Mouse (Mus musculus): ENCODE results near the gene 6030445D17Rik. TPM values are rescaled to one million over a fixed set of nuclear protein-coding genes. Genes with fewer than 3 reads are reported as not detected.

6030445D17Rik gene
- total RNA-seq, 1 experiment from 2014 or later: not detected

- ATAC-seq (replicated peaks; ENCODE audit: low read depth, poor library complexity, severe bottlenecking): no peak
Observed at GRCm38 (mm10) chr4:136456516-136457218, 5.4 kb upstream of the 6030445D17Rik start.

DNA sequence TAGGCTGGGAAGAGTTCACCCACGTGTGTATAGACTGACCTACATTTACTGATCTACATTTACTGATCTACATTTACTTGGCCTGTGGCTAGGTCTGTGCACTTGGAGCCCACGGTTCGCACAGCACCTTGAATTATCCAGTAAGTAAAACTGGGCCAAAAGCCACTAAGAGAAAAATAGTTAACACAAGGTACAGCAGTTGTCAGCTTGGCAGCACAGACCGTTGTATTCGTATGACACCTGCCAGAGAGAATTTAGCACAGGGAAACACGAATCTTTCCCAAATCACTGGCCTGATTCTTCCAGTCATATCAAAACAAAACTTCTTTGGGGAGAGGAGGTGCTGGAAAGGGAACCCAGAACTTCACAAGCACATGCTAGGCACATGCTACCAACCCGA, 3.8 kb upstream of the 6030445D17Rik start:
- ATAC-seq (replicated peaks; ENCODE audit: low read depth, poor library complexity, severe bottlenecking): no peak

DNA sequence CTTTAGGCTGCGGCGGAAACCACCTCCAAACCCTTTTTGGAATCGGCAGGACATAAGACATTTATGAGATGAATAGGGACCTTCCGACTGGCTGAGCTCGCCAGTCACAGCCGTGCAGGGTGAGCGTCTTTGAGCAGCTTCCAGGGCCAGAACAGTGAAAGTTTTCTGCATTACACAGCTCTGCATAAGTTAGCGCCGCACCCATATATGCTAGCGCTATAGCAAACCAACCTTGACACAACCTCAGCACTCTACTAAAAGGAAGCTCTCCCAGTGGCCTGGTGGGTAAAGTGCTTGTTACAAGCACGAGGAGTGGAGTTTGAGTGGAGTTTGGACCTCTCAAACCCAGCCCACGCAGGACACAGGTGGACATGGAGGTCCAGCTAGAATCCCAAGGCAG, 2.8 kb upstream of the 6030445D17Rik start:
- ATAC-seq (replicated peaks; ENCODE audit: low read depth, poor library complexity, severe bottlenecking): no peak

- no peak for ATAC-seq (replicated peaks; ENCODE audit: low read depth, poor library complexity, severe bottlenecking)
Observed at GRCm38 (mm10) chr4:136461206-136461605, 844 bp upstream of the 6030445D17Rik start.

GRCm38 (mm10) chr4:136461761-136462085, 327 bp upstream of the 6030445D17Rik start:
- no peak for ATAC-seq (replicated peaks; ENCODE audit: low read depth, poor library complexity, severe bottlenecking)

- ATAC-seq (replicated peaks; ENCODE audit: low read depth, poor library complexity, severe bottlenecking): peak; percentile 62
Observed at GRCm38 (mm10) chr4:136462839-136463178, 759 bp downstream of the 6030445D17Rik start.

DNA sequence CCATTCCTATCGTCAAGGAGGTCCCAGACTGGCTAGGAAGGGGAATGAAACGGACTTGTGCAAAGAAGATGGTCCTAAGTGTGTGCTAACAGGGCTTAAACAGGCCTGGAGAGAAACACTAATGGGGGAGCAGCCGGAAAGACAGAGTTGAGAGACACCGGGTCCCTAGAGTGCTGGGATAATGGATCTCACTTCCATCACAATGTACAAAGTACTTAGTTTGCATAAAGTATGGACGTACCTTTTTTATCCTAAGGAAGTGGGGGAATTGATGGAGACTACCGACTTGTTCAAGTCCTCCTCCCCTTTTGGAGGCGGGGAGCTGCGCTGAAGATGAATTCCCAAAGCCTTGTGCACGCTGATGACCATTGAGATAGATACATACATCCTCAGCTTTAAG, 1.4 kb downstream of the 6030445D17Rik start:
- ATAC-seq (replicated peaks; ENCODE audit: low read depth, poor library complexity, severe bottlenecking): no peak

DNA sequence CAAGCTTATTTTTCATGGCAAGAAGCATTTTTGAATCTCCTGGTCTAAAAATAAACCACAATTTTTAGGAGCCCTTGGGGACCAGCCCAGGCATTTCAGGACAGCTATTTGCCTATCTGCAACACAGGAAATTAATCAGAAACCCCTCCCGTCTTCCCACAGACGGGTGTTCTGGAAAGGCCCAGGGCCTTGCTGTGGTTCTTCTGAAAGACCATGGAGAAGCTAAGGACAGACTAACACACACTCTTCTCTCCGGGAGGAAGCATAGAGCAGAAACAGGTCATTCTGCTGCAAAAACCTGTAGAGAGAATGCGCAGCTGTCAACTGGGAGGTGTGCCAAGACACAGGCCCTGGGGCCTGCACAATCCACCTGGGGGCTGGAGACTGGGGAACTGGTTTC, 4.2 kb downstream of the 6030445D17Rik start:
- no peak for ATAC-seq (replicated peaks; ENCODE audit: low read depth, poor library complexity, severe bottlenecking)

DNA sequence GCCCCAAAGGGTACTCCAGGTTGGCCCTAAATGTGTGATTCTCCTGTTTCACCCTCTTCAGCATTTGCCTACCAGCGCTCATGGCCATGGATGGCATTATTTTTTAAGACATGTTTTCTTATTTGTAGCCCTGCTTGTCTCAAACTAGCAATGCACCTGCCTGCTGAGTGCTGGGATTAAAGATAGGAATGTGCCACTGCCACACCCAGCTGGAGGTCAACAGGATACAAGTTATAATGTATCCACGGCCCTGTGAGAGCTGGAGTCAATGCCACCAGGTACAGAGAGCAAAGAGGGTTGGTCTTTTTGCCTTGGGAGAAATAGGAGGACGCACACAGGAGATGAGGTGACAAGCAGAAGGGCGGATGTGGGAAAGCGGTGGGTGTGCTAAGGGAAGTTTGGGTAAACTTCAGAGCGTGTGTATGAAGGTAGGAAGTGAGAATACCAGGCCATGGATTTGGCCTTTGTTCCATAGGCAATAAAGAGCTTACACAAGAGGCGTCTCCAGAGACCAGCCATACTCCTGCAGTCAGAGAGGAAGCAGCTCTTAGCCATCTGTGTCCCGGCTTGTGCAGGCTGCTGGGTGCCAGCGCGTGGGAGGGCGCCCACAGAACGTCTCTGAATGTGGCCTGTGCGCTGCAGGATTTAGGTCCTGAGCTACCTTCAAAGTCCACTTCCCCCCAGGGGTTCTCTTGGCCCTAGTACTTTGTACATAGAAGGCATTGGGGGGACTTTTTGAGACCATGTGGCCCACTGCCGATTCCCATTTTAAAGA, 6.7 kb downstream of the 6030445D17Rik start:
- peak; percentile 67 for ATAC-seq (replicated peaks; ENCODE audit: low read depth, poor library complexity, severe bottlenecking)

DNA sequence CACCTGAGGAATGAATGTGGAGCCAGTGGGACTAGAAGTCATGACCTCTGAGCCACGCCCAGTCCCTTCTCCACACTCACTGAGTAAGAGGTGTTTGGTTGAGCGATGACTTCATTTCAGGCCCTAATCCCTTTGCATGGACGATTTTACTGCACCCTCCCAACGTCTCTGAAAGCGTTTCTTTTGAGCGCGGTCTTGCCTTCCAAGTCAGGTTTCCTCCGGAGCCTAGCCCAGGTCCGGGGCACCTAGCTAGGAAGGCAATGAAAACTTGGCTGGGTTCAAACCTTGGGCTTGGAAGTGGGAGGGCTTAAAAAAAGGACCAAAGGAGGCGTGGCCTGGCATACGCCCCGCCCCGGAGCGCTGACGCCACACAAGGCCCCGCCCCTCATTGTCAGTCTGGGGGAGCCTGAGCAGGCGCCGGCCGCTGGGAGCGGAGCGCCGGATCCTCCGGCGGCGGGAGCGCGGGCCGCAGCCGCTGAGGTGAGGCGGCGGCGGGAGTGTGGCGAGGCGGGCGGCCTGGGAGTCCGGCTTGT, 7.4 kb downstream of the 6030445D17Rik start, which contains the start of gene Luzp1:
Luzp1 (plus strand) TSS at position 391 of the 533 bp plus-strand sequence.
- peak; percentile 91 for ATAC-seq (replicated peaks; ENCODE audit: low read depth, poor library complexity, severe bottlenecking)

DNA sequence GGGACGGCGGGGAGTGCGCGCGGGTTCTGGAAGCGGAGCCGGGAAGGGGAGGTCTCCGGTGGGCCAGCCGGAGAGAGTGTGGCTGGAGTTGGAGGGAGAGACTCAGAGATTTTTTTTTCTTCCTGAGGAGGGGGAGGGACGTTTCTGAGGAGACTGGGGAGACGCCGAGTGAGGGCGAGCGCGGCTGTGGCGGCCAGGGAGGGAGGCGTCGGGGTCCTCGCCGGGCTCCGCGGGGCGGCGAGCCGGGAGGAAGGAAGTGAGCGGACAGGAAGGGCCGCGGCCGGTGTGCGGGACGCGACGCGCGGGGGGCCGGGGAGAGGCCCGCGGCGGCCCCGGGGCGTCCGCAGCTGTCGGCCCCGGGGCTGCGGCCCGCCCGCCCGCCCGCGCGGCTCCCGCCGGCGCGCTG, 7.9 kb downstream of the 6030445D17Rik start:
- ATAC-seq (replicated peaks; ENCODE audit: low read depth, poor library complexity, severe bottlenecking): 0 out of 2 replicates have a peak, but pooled peaks have one; percentile 4

GRCm38 (mm10) chr4:136470347-136471071, 8.5 kb downstream of the 6030445D17Rik start:
- ATAC-seq (replicated peaks; ENCODE audit: low read depth, poor library complexity, severe bottlenecking): 0 out of 2 replicates have a peak, but pooled peaks have one; percentile 10

GRCm38 (mm10) chr4:136476692-136477091, 14.6 kb downstream of the 6030445D17Rik start:
- ATAC-seq (replicated peaks; ENCODE audit: low read depth, poor library complexity, severe bottlenecking): no peak

GRCm38 (mm10) chr4:136486549-136486948, 24.5 kb downstream of the 6030445D17Rik start:
- no peak for ATAC-seq (replicated peaks; ENCODE audit: low read depth, poor library complexity, severe bottlenecking)

GRCm38 (mm10) chr4:136495993-136496392, 33.9 kb downstream of the 6030445D17Rik start:
- no peak for ATAC-seq (replicated peaks; ENCODE audit: low read depth, poor library complexity, severe bottlenecking)

GRCm38 (mm10) chr4:136505426-136506215, 43.6 kb downstream of the 6030445D17Rik start:
- peak; percentile 87 for ATAC-seq (replicated peaks; ENCODE audit: low read depth, poor library complexity, severe bottlenecking)

- 0 out of 2 replicates have a peak, but pooled peaks have one; percentile 42 for ATAC-seq (replicated peaks; ENCODE audit: low read depth, poor library complexity, severe bottlenecking)
Observed at GRCm38 (mm10) chr4:136509857-136510256, 47.8 kb downstream of the 6030445D17Rik start.

- no peak for ATAC-seq (replicated peaks; ENCODE audit: low read depth, poor library complexity, severe bottlenecking)
Observed at GRCm38 (mm10) chr4:136511708-136512107, 49.7 kb downstream of the 6030445D17Rik start.

DNA sequence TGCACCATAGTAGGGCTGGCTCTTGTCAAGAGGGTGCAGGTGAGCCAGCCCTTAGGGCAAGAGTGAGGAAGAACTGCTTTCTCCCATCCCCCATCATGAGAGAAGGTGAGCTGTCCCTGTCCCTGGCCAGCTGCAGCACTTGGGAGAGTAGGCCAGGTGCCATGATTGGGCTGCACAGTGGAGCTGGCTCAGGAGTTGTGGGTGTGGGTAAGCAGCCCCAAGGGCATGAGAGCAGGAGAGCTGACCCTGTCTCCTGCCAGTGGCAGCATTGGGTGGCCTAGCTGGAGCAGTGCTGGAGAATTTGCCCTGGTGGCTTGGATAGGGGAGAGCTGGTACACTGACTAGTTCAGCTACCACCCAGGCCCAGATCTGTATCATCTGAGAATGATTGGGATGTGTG, 50.9 kb downstream of the 6030445D17Rik start:
- ATAC-seq (replicated peaks; ENCODE audit: low read depth, poor library complexity, severe bottlenecking): no peak
